9 mouse cellular contexts compared by ENCODE assay signal in genomic region chr3:130095160-130095781, GRCm38 (mm10). TPM values are rescaled to one million over a fixed set of nuclear protein-coding genes. Genes with fewer than 3 reads are reported as not detected.
DNase-seq lines count a peak whose midpoint lies in the region; ATAC-seq and TF ChIP-seq lines count a peak whose summit lies in the region.
"Had no signal": no experiment of that assay in that cellular context is flagged by ENCODE, and none has a peak within 500 bp of the region (broad histone marks: within the 10 kb centered on the region; RNA-seq: fewer than 3 reads in every experiment).

No protein-coding gene starts in this region.

- H3K4me2 ChIP-seq in forebrain, embryonic 12.5 days = no peak overlapping the region
- H3K4me2 ChIP-seq in stomach, postnatal 0 days (replicated peaks; ENCODE audit: low read depth) = no peak overlapping the region

- H3K36me3 ChIP-seq in forebrain, embryonic 12.5 days (replicated peaks) = no peaks in the 10 kb centered on the region
- no peaks in the 10 kb centered on the region for H3K36me3 ChIP-seq in stomach, postnatal 0 days (ENCODE audit: control insufficient read depth, insufficient read depth, low read length)

- WGBS in forebrain, embryonic 12.5 days = 45% methylated on average over 5 of the region's 5 CpGs
- WGBS in stomach, postnatal 0 days = 40% methylated on average over 5 of the region's 5 CpGs

- no peaks in the 10 kb centered on the region for H3K27me3 ChIP-seq in forebrain, embryonic 12.5 days
- H3K27me3 ChIP-seq in stomach, postnatal 0 days (ENCODE audit: control insufficient read depth, insufficient read depth, low read length) = no peaks in the 10 kb centered on the region

- H3K9me3 ChIP-seq in forebrain, embryonic 12.5 days = no peaks in the 10 kb centered on the region
- H3K9me3 ChIP-seq in stomach, postnatal 0 days (ENCODE audit: control insufficient read depth, low read length) = no peaks in the 10 kb centered on the region

- H3K4me3 ChIP-seq in forebrain, embryonic 12.5 days (replicated peaks) = no peak overlapping the region
- H3K4me3 ChIP-seq in stomach, postnatal 0 days (ENCODE audit: low read depth, low read length) = no peak overlapping the region
- H3K4me3 ChIP-seq: erythroblast, embryonic 14.5 days had no signal

- 0 out of 2 replicates have a peak, but pooled peaks have one; percentile 53 for ATAC-seq in forebrain, embryonic 12.5 days (ENCODE audit: low FRiP score)
- ATAC-seq in stomach, postnatal 0 days (ENCODE audit: low FRiP score, low TSS enrichment) = 0 out of 2 replicates have a peak, but pooled peaks have one; percentile 29

- peak; percentile 32 for DNase-seq in ovary, postnatal 14 days (ENCODE audit: low spot score)
- no peak for DNase-seq in ovary, adult 18-20 months (ENCODE audit: low spot score)
- DNase-seq in adrenal gland, postnatal 10 days = peak; percentile 58
- peak; percentile 58 for DNase-seq in layer of hippocampus, adult 11-12 months (ENCODE audit: low spot score)
- DNase-seq in lung, postnatal 36 days = peak; percentile 64
- DNase-seq in stomach, postnatal 0 days (ENCODE audit: low spot score) = peak; percentile 32
- no peak for DNase-seq in urinary bladder, adult 18-20 months (ENCODE audit: low spot score in 2 of 2)

- TF ChIP-seq EP300 in stomach, postnatal 0 days (optimal IDR thresholded peaks at IDR 0.05) = no peak

- H3K27ac ChIP-seq in forebrain, embryonic 12.5 days = no peak overlapping the region
- H3K27ac ChIP-seq in stomach, postnatal 0 days (replicated peaks) = no peak overlapping the region

- no peaks in the 10 kb centered on the region for H3K4me1 ChIP-seq in forebrain, embryonic 12.5 days
- no peaks in the 10 kb centered on the region for H3K4me1 ChIP-seq in stomach, postnatal 0 days (replicated peaks; ENCODE audit: control insufficient read depth, insufficient read depth)

- TF ChIP-seq CTCF in stomach, postnatal 0 days (IDR thresholded peaks at IDR 0.05; ENCODE audit: low read depth) = peak; percentile 87

- H3K9ac ChIP-seq in forebrain, embryonic 12.5 days = no peak overlapping the region
- no peak overlapping the region for H3K9ac ChIP-seq in stomach, postnatal 0 days (ENCODE audit: low read length)

RNA-seq across cellular contexts. Expression of gene Sec24b, which starts 33.9 kb away (rescaled TPM):
- total RNA-seq in adrenal gland, postnatal 10 days (2021) = 10 to 100 TPM; 48.8 to 59.3 TPM
- 33.7 and 34.7 TPM in 2 replicates for polyA plus RNA-seq in forebrain, embryonic 12.5 days (2016; fragmentation: Nextera tagmentation; extraction: Ambion mirVana)
- polyA plus RNA-seq in stomach, postnatal 0 days (2015; fragmentation: Nextera tagmentation; extraction: Ambion mirVana) = 10.9 and 12.7 TPM in 2 replicates

RNA-seq across cellular contexts. Expression of gene Col25a1, which starts 36.0 kb away (rescaled TPM):
- total RNA-seq in adrenal gland, postnatal 10 days (2021) = 1 to 10 TPM; 4.6 to 5.6 TPM
- polyA plus RNA-seq in forebrain, embryonic 12.5 days (2016; fragmentation: Nextera tagmentation; extraction: Ambion mirVana) = 4.2 TPM in 2 replicates
- 1.3 and 1.5 TPM in 2 replicates for polyA plus RNA-seq in stomach, postnatal 0 days (2015; fragmentation: Nextera tagmentation; extraction: Ambion mirVana)

Comparison
In these comparisons a context has a peak if more than half of its experiments do, and no peak if none do; other contexts are left out.
1. DNase-seq: peak in ovary, postnatal 14 days (single experiment), adrenal gland, postnatal 10 days (single experiment), layer of hippocampus, adult 11-12 months (single experiment), lung, postnatal 36 days (single experiment) and stomach, postnatal 0 days (single experiment); none in ovary, adult 18-20 months (single experiment) and urinary bladder, adult 18-20 months (0 of 2).